Mouse (Mus musculus): ENCODE measurements around the gene Psg28. TPM values are rescaled to one million over a fixed set of nuclear protein-coding genes. Genes with fewer than 3 reads are reported as not detected.

The Psg28 gene
- polyA plus RNA-seq (2012; rRNA removed; ENCODE audit: low replicate concordance): not detected in 2 replicates

GRCm38 (mm10) chr7:18431941-18432340, at the start of gene Psg28:
Psg28 (minus strand) TSS chr7:18432041.

Other genes starting within 250 kb of the Psg28 start
- gene Mill1, start 186.7 kb downstream of the Psg28 start, polyA plus RNA-seq (2012; rRNA removed; ENCODE audit: low replicate concordance): not detected in 2 replicates
- not detected in 2 replicates for gene Psg18, start 77.0 kb downstream of the Psg28 start, polyA plus RNA-seq (2012; rRNA removed; ENCODE audit: low replicate concordance)
- not detected in 2 replicates for gene Psg26, start 52.1 kb upstream of the Psg28 start, polyA plus RNA-seq (2012; rRNA removed; ENCODE audit: low replicate concordance)
- not detected in 2 replicates for gene Psg25, start 100.2 kb upstream of the Psg28 start, polyA plus RNA-seq (2012; rRNA removed; ENCODE audit: low replicate concordance)
- not detected in 2 replicates for gene Psg27, start 135.3 kb upstream of the Psg28 start, polyA plus RNA-seq (2012; rRNA removed; ENCODE audit: low replicate concordance)
- gene Psg23, start 184.5 kb upstream of the Psg28 start, polyA plus RNA-seq (2012; rRNA removed; ENCODE audit: low replicate concordance): not detected in 2 replicates
- not detected in 2 replicates for gene Psg21, start 224.7 kb upstream of the Psg28 start, polyA plus RNA-seq (2012; rRNA removed; ENCODE audit: low replicate concordance)